Mouse (Mus musculus): Measurements from ENCODE around the gene Anks6. TPM values are rescaled to one million over a fixed set of nuclear protein-coding genes. Genes with fewer than 3 reads are reported as not detected.

Gene Anks6
- 2.1 TPM for polyA plus RNA-seq (2015; fragmentation: Illumina TruSeq; extraction: RNeasy Lipid Tissue Mini Kit (QIAGEN cat#74804); ENCODE audit: insufficient read depth, low read depth, low replicate concordance)

GRCm38 (mm10) chr4:47056791-47057509, at the start of gene Anks6:
TSS of gene Anks6 (minus strand) at chr4:47057427.

GRCm38 (mm10) chr4:47091493-47092386, 34.5 kb upstream of the Anks6 start, which contains the start of gene Galnt12:
TSS of gene Galnt12 (plus strand) at chr4:47091909.

GRCm38 (mm10) chr4:46991016-46991958, 65.9 kb downstream of the Anks6 start, which contains the start of gene Gabbr2:
TSS of gene Gabbr2 (minus strand) at chr4:46991873.

Other genes starting within 250 kb of the Anks6 start
- 0.54 TPM for gene Gabbr2, start 65.6 kb downstream of the Anks6 start, polyA plus RNA-seq (2015; fragmentation: Illumina TruSeq; extraction: RNeasy Lipid Tissue Mini Kit (QIAGEN cat#74804); ENCODE audit: insufficient read depth, low read depth, low replicate concordance)
- gene Galnt12, start 34.5 kb upstream of the Anks6 start, polyA plus RNA-seq (2015; fragmentation: Illumina TruSeq; extraction: RNeasy Lipid Tissue Mini Kit (QIAGEN cat#74804); ENCODE audit: insufficient read depth, low read depth, low replicate concordance): 0.78 TPM
- 50.3 TPM for gene Col15a1, start 150.7 kb upstream of the Anks6 start, polyA plus RNA-seq (2015; fragmentation: Illumina TruSeq; extraction: RNeasy Lipid Tissue Mini Kit (QIAGEN cat#74804); ENCODE audit: insufficient read depth, low read depth, low replicate concordance)

All from pancreas, adult 10 weeks (tissue).